Mouse (Mus musculus) MEL (cell line): ENCODE measurements around the gene Sipa1l1. TPM values are rescaled to one million over a fixed set of nuclear protein-coding genes. Genes with fewer than 3 reads are reported as not detected.

ENCODE experiments used
- DNase-seq: peaks from one replicate; pipeline ENCODE4 v3.0.0; 2011; ENCODE audit warnings: low read depth, low spot score
- H3K27ac ChIP-seq: 2 replicates; pipeline ENCODE4 v1.5.1; 2012; ENCODE audit warnings: low read depth, mild to moderate bottlenecking, control low read depth, low read length, moderate library complexity; ENCODE audit not compliant: control insufficient read depth
- H3K27me3 ChIP-seq, 2 experiments: fragments of 150-350 bp in 1 of 2; sonication (generic) in 1 of 2; 2 replicates each; pipeline ENCODE4 v1.6.1; 2012; ENCODE audit warnings: low read length in 2 of 2, mild to moderate bottlenecking in 2 of 2, improper control_type of control experiment in 1 of 2, moderate library complexity in 1 of 2; ENCODE audit not compliant: insufficient read depth in 2 of 2, control insufficient read depth in 1 of 2
- H3K36me3 ChIP-seq, 2 experiments: 2 replicates each; pipeline ENCODE4 v1.6.1; 2012 to 2014; ENCODE audit warnings: low read length in 2 of 2, improper control_type of control experiment in 1 of 2, inconsistent platforms in 1 of 2, mild to moderate bottlenecking in 1 of 2; ENCODE audit not compliant: insufficient read depth in 2 of 2, control insufficient read depth in 1 of 2
- H3K4me1 ChIP-seq, 2 experiments: fragments of 150-350 bp in 1 of 2; sonication (generic) in 1 of 2; 2 replicates each; pipeline ENCODE4 v1.6.1; 2012; ENCODE audit warnings: low read length in 2 of 2, improper control_type of control experiment in 1 of 2, mild to moderate bottlenecking in 1 of 2; ENCODE audit not compliant: insufficient read depth in 2 of 2, control insufficient read depth in 1 of 2
- H3K4me3 ChIP-seq, 2 experiments: fragments of 150-350 bp in 1 of 2; sonication (generic) in 1 of 2; 2 replicates each; pipeline ENCODE4 v1.5.1; 2012; ENCODE audit warnings: low read depth in 2 of 2, low read length in 2 of 2, mild to moderate bottlenecking in 2 of 2, moderate library complexity in 2 of 2, control low read depth in 1 of 2, improper control_type of control experiment in 1 of 2; ENCODE audit not compliant: control insufficient read depth in 1 of 2, insufficient read depth in 1 of 2
- H3K79me2 ChIP-seq: 2 replicates; pipeline ENCODE4 v1.6.1; 2012; ENCODE audit warnings: mild to moderate bottlenecking, low read length, moderate library complexity; ENCODE audit not compliant: control insufficient read depth, poor library complexity, insufficient read depth
- H3K9ac ChIP-seq: 2 replicates; pipeline ENCODE4 v1.6.1; 2012; ENCODE audit warnings: low read depth, mild to moderate bottlenecking, control low read depth, low read length, moderate library complexity; ENCODE audit not compliant: control insufficient read depth, poor library complexity, severe bottlenecking
- H3K9me3 ChIP-seq: fragments of 150-350 bp; sonication (generic); replicated peaks from 2 replicates; pipeline ENCODE4 v1.6.1; 2012; ENCODE audit warnings: mild to moderate bottlenecking, low read length, improper control_type of control experiment, moderate library complexity; ENCODE audit not compliant: insufficient read depth
- CHD1 ChIP-seq: IDR thresholded peaks from 2 replicates; pipeline ENCODE4 v1.6.1; 2012; ENCODE audit warnings: low read depth, mild to moderate bottlenecking, inconsistent platforms, low read length, improper control_type of control experiment
- CTCF ChIP-seq, 3 experiments: IDR thresholded peaks in 2 of 3; conservative IDR thresholded peaks in 1 of 3; 2 replicates each; pipeline ENCODE4 v1.5.1; 2011 to 2012; ENCODE audit warnings: low read length in 3 of 3, low read depth in 2 of 3, mild to moderate bottlenecking in 2 of 3, improper control_type of control experiment in 1 of 3, inconsistent platforms in 1 of 3, mixed read lengths in 1 of 3, moderate library complexity in 1 of 3; ENCODE audit not compliant: control insufficient read depth in 1 of 3, insufficient read depth in 1 of 3, poor library complexity in 1 of 3, severe bottlenecking in 1 of 3
- EP300 ChIP-seq, 2 experiments: IDR thresholded peaks; 2 replicates each; pipeline ENCODE4 v1.6.1; 2011; ENCODE audit warnings: improper control_type of control experiment in 2 of 2, low read length in 2 of 2, low read depth in 1 of 2, mild to moderate bottlenecking in 1 of 2
- ETS1 ChIP-seq: IDR thresholded peaks from 2 replicates; pipeline ENCODE4 v1.6.1; 2012; ENCODE audit warnings: low read depth, mild to moderate bottlenecking, inconsistent platforms, low read length, improper control_type of control experiment, moderate library complexity
- GABPA ChIP-seq: IDR thresholded peaks from 2 replicates; pipeline ENCODE4 v1.6.1; 2012; ENCODE audit warnings: low read depth, mild to moderate bottlenecking, inconsistent platforms, low read length, improper control_type of control experiment, moderate library complexity
- GATA1 ChIP-seq: IDR thresholded peaks from 2 replicates; pipeline ENCODE4 v1.6.1; 2011; ENCODE audit warnings: low read depth, low read length, improper control_type of control experiment
- HCFC1 ChIP-seq: IDR thresholded peaks from 2 replicates; pipeline ENCODE4 v1.6.1; 2012; ENCODE audit warnings: low read depth, mild to moderate bottlenecking, inconsistent platforms, low read length, improper control_type of control experiment, moderate library complexity
- MAX ChIP-seq: IDR thresholded peaks from 2 replicates; pipeline ENCODE4 v1.6.1; 2011; ENCODE audit warnings: low read length, improper control_type of control experiment
- MAZ ChIP-seq: IDR thresholded peaks from 2 replicates; pipeline ENCODE4 v1.6.1; 2012; ENCODE audit warnings: low read depth, mild to moderate bottlenecking, inconsistent platforms, low read length, improper control_type of control experiment
- MXI1 ChIP-seq: IDR thresholded peaks from 2 replicates; pipeline ENCODE4 v1.6.1; 2011; ENCODE audit warnings: mild to moderate bottlenecking, low read depth, low read length, improper control_type of control experiment
- NELFE ChIP-seq: IDR thresholded peaks from 2 replicates; pipeline ENCODE4 v1.6.1; 2011; ENCODE audit warnings: low read depth, low read length, improper control_type of control experiment
- POLR2AphosphoS2 ChIP-seq: IDR thresholded peaks from 2 replicates; pipeline ENCODE4 v1.6.1; 2011; ENCODE audit warnings: low read length, improper control_type of control experiment
- POLR2AphosphoS5 ChIP-seq: IDR thresholded peaks from 2 replicates; pipeline ENCODE4 v1.6.1; 2012; ENCODE audit warnings: low read depth, borderline replicate concordance, mild to moderate bottlenecking, inconsistent platforms, low read length, moderate library complexity, mixed read lengths
- RAD21 ChIP-seq: IDR thresholded peaks from 2 replicates; pipeline ENCODE4 v1.6.1; 2011; ENCODE audit warnings: mild to moderate bottlenecking, low read depth, low read length, improper control_type of control experiment
- SMC3 ChIP-seq: IDR thresholded peaks from 2 replicates; pipeline ENCODE4 v1.6.1; 2011; ENCODE audit warnings: low read depth, low read length, improper control_type of control experiment
- TAL1 ChIP-seq: IDR thresholded peaks from 2 replicates; pipeline ENCODE4 v1.6.1; 2012; ENCODE audit warnings: mild to moderate bottlenecking, inconsistent platforms, low read length, moderate library complexity, mixed read lengths
- TBP ChIP-seq: IDR thresholded peaks from 2 replicates; pipeline ENCODE4 v1.8.0; 2011; ENCODE audit warnings: low read depth, low read length, improper control_type of control experiment
- UBTF ChIP-seq: IDR thresholded peaks from 2 replicates; pipeline ENCODE4 v1.6.1; 2012; ENCODE audit warnings: low read depth, mild to moderate bottlenecking, inconsistent platforms, low read length, improper control_type of control experiment, moderate library complexity, borderline replicate concordance; ENCODE audit not compliant: insufficient read depth
- USF1 ChIP-seq: IDR thresholded peaks from 2 replicates; pipeline ENCODE4 v1.6.1; 2014; ENCODE audit warnings: low read depth, mild to moderate bottlenecking, inconsistent platforms, low read length, improper control_type of control experiment, moderate library complexity
- USF2 ChIP-seq, 2 experiments: IDR thresholded peaks; 2 replicates each; pipeline ENCODE4 v1.6.1; 2011 to 2012; ENCODE audit warnings: improper control_type of control experiment in 2 of 2, low read length in 2 of 2, borderline replicate concordance in 1 of 2, inconsistent platforms in 1 of 2, low read depth in 1 of 2, mild to moderate bottlenecking in 1 of 2; ENCODE audit not compliant: insufficient read depth in 1 of 2
- ZC3H11A ChIP-seq: IDR thresholded peaks from 2 replicates; pipeline ENCODE4 v1.6.1; 2012; ENCODE audit warnings: low read depth, mild to moderate bottlenecking, inconsistent platforms, low read length, improper control_type of control experiment
- ZMIZ1 ChIP-seq: IDR thresholded peaks from 2 replicates; pipeline ENCODE4 v1.6.1; 2012; ENCODE audit warnings: low read depth, mild to moderate bottlenecking, inconsistent platforms, low read length, improper control_type of control experiment, moderate library complexity
- ZNF384 ChIP-seq: IDR thresholded peaks from 2 replicates; pipeline ENCODE4 v1.6.1; 2012; ENCODE audit warnings: low read depth, mild to moderate bottlenecking, inconsistent platforms, low read length, improper control_type of control experiment
- polyA plus RNA-seq, 2 experiments: library from polyadenylated mRNA; stranded (reverse) in 1 of 2; unstranded in 1 of 2; fragments of >175 nt in 1 of 2; fragments of >200 nt in 1 of 2; gene quantifications; 2 replicates each; pipeline versions ENCODE4 v1.2.1 to v1.2.4; 2012; ENCODE audit warnings: low replicate concordance in 2 of 2, low read depth in 1 of 2; ENCODE audit not compliant: insufficient read length in 2 of 2, insufficient read depth in 1 of 2, missing spikeins in 1 of 2
- total RNA-seq: library from RNA; depleted of rRNA; stranded (reverse); fragments of 300-350 nt; gene quantifications from 2 replicates; pipeline ENCODE4 v1.2.3, GENCODE M21; 2012

Sipa1l1 gene
- total and polyA plus RNA-seq, 3 experiments, result 18.1 to 42.7 (median 19.3) TPM

DNA sequence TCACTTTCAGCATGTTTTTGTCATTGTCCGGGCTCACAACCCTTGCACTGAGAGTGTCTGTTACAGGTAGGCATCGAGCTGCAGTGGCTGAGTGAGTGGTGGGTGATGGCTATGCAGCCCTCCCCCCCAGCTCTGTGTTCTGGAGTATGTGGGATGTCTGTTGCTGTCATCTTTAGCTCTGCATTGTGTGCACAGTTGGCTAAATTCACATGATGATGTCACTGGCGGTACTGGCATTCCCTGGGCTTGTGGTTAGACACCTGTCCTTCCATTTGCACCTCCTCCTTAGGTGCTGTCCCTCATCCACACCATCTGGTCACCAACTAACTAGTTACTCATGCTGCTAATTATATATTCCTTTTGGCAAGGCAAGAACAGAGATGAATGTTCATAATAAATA, 218.5 kb downstream of the Sipa1l1 start:
- Histone ChIP-seq H3K9me3 (no peaks in the 10 kb centered on the region), H3K79me2 (no peaks in the 10 kb centered on the region), H3K4me3 (no peak overlapping the region), H3K27ac (no peak overlapping the region), H3K27me3 (no peaks in the 10 kb centered on the region), H3K4me1 (no peaks in the 10 kb centered on the region), H3K9ac (no peak overlapping the region), H3K36me3 (peaks cover 0 to 2% of the 10 kb centered on the region in 2 experiments; a peak in 1 of 4 replicates)
- TF ChIP-seq USF2 (IDR thresholded peaks at IDR 0.05; ENCODE audit: borderline replicate concordance in 1 of 2, insufficient read depth in 1 of 2, low read depth in 1 of 2, low read length in 2 of 2), result no peak
- TF ChIP-seq UBTF, result no peak
- TF ChIP-seq NELFE, result no peak
- TF ChIP-seq GABPA, result no peak
- no peak for TF ChIP-seq TBP
- no peak for TF ChIP-seq MAZ
- no peak for TF ChIP-seq ZC3H11A
- TF ChIP-seq MXI1, result no peak
- DNase-seq, result no peak

DNA sequence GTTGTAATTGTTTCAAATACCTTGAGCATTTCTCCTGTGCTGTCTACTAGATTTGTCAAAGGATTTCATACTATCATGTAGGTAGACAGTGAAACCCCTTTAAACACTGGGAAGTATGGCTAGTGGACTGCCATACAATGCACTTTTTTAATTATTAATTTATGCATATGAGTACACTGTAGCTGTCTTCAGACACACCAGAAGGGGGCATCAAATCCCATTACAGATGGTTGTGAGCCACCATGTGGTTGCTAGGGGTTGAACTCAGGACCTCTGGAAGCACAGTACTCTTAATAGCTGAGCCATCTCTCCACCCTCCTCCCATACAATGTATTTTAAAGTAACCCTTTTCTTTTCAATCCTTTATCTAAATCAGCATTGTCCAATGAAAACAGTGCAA, 219.0 kb downstream of the Sipa1l1 start:
- TF ChIP-seq POLR2AphosphoS2, result no peak
- TF ChIP-seq CTCF (IDR thresholded peaks at IDR 0.05 in 2 of 3, conservative IDR thresholded peaks at IDR 0.05 in 1 of 3; ENCODE audit: control insufficient read depth in 1 of 3, insufficient read depth in 1 of 3, low read depth in 2 of 3, low read length in 3 of 3, poor library complexity in 1 of 3, severe bottlenecking in 1 of 3), result peak in 2 of 3 experiments; percentile 7 to 27; a peak in 2 of 6 replicates
- TF ChIP-seq SMC3, result 0 out of 2 replicates have a peak, but pooled peaks have one; percentile 8
- H3K36me3 ChIP-seq, result peaks cover 0 to 2% of the 10 kb centered on the region in 2 experiments; a peak in 1 of 4 replicates
- H3K4me3 ChIP-seq, result no peak overlapping the region
- H3K79me2 ChIP-seq, result no peaks in the 10 kb centered on the region
- no peak overlapping the region for H3K9ac ChIP-seq
- H3K27ac ChIP-seq, result no peak overlapping the region
- no peaks in the 10 kb centered on the region for H3K9me3 ChIP-seq
- no peaks in the 10 kb centered on the region for H3K27me3 ChIP-seq
- no peak for DNase-seq
- H3K4me1 ChIP-seq, result no peaks in the 10 kb centered on the region

DNA sequence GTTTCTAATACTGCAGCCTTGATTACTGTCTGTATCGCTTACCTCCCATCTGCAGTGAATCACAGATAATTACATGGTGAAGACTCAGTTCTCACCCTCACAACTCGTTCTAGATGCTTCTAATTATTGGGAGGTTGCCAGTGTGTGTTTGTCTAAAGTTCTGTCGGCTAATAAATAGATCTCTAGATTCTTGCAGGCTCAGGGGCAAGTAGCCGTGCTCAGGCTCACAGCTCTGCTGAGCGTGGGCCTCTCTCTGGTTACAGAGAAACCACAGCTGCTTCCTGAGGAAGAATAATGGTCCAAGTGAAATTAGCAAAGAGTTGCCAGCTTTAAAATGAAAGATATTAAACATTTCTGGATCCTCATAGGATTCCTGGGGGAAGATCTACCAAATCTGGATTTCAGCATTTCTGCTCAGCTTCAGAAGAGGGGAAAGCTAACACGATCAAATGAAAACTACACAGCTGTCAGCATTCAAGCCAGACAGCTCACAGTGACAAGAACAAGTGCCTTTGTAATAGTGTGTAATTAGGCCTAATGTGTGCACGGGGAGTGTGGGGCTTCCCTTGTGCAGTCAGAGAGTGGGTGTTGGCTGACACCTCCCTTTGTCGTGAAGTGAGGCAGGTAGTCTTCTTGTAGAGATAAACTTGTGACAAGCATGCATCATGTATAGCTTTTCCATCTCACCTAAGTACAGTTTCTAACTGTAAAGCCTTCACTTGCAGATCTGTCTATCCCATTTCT, 225.2 kb downstream of the Sipa1l1 start:
- Histone ChIP-seq H3K36me3 (peaks cover 0 to 5% of the 10 kb centered on the region in 2 experiments; a peak in 1 of 4 replicates), H3K27ac (no peak overlapping the region), H3K4me3 (no peak overlapping the region), H3K9ac (no peak overlapping the region), H3K27me3 (no peaks in the 10 kb centered on the region)
- TF ChIP-seq USF1 (no peak), ETS1 (no peak), EP300 (IDR thresholded peaks at IDR 0.05; ENCODE audit: low read depth in 1 of 2, low read length in 2 of 2) (no peak), ZNF384 (no peak), GABPA (no peak), MXI1 (no peak), ZMIZ1 (no peak), TAL1 (no peak), CHD1 (no peak), GATA1 (no peak), MAX (no peak), TBP (no peak), POLR2AphosphoS2 (no peak), POLR2AphosphoS5 (no peak), RAD21 (no peak), HCFC1 (no peak), ZC3H11A (no peak)
- TF ChIP-seq, all 39 proteins: peak for 0
- no peaks in the 10 kb centered on the region for H3K9me3 ChIP-seq
- H3K79me2 ChIP-seq, result no peaks in the 10 kb centered on the region
- H3K4me1 ChIP-seq, result no peaks in the 10 kb centered on the region
- no peak for DNase-seq
